Mouse (Mus musculus): Measurements from ENCODE around the gene Hbb-y. TPM values are rescaled to one million over a fixed set of nuclear protein-coding genes. Genes with fewer than 3 reads are reported as not detected.
"Not testable (repeated sequence)": the region's sequence is repeated elsewhere in the genome, so short reads cannot be mapped to it uniquely, and the experiment has no call there.

The Hbb-y gene
- not detected for total RNA-seq (2021)
- long read RNA-seq: 0 reads

DNA sequence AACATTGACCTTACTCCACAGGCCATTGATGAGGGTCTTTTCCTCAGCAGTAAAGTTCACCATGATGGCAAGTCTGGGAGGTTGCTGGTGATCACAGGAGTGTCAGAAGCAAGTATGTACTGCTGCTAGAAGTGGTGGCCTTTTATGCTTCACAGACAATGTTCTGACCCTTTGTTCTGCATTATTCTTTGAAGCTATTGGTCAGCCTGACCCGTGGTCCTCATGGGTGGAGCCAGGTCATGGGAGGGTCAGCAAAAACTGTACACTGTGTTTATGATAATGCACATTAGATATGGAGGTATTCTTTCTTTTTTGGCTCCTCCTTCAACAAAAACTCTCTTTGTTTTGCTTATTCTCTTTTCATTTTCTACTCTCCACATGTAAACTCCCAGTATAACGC, at the start of gene Hbb-y:
Gene Hbb-y (minus strand): TSS at position 127 of the 400 bp plus-strand sequence.
- no peak for DNase-seq (ENCODE audit: low spot score in 2 of 2)

DNA sequence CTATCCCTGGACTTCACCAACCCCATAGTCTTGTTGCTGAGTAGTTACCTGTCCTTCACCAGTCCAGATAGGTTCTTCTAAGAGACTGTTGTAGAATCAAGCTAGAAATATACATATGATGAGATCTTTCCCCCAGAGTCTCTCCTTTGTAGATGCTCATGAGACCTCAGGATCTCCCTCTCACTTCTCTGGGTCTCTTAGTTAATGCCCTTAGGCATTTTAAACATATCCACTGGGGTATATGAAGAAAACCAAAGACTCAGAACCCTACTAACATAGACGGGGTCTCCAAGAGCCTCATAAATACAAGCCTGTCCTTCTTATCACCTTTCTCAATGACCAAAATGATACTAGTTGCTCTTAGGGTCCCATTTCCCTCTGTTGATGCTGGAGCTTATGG, 41.4 kb upstream of the Hbb-y start, which contains the start of gene Olfr64:
Gene Olfr64 (minus strand): TSS at position 101 of the 400 bp plus-strand sequence.
- no peak for DNase-seq (ENCODE audit: low spot score in 2 of 2)

DNA sequence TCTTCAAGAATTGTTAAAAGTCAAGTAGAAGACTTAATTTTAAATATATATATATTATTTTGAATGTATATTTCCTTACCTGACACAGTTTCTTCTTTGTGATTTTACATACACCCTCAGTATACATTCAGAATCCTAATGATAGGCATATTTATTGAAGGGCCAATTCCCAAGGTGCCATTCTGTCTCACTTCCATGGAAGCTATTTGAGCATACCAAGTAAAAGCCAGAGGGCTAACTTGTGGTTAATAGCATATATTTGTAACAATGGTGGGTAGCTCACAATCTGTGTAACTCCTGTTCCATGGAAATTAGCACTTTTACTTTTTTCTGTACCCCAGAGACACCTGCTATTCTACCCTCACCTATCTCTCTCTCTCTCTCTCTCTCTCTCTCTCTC, 33.1 kb upstream of the Hbb-y start, which contains the start of gene Olfr66:
Gene Olfr66 (minus strand): TSS at position 101 of the 400 bp plus-strand sequence.
- DNase-seq (ENCODE audit: low spot score in 2 of 2): no peak

DNA sequence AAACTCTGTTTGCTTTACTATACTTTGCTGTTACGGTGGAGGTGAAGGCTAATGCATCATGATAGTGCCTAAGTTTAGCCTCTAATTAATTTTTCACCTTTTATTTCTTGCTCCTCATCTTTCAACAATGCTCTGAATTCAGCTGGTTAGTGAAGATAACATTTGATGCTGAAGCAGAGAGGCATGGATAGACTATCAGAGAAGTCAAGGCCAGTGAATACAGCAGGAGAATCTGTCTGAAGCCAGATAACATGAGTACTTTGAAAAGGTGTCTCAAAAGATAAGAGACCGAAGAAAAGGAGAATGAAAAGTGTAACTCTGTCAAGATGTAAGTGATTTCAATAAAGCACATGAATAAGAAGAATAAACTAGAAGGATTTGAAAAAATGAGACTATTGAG, 24.1 kb upstream of the Hbb-y start:
- DNase-seq (ENCODE audit: low spot score in 2 of 2): no peak

DNA sequence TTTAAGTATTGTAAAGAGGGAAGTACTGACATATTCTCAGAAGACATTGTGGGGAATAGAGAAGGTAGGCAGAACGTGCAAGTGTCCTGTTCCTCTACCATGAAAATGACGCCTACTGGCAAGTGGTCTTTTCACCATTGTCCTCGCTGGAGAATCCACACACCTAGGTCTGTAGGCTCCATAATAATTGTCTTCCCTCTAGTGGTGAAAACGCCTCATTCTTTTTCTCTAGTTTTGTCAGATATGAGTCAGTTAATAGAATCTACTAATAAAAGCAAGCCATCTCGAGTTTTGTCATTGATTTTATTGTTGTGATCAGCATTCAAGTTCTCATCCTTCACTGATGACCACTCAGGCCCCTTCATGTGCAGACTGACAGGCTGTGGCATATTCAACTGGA, 21.4 kb upstream of the Hbb-y start:
- no peak for DNase-seq (ENCODE audit: low spot score in 2 of 2)

DNA sequence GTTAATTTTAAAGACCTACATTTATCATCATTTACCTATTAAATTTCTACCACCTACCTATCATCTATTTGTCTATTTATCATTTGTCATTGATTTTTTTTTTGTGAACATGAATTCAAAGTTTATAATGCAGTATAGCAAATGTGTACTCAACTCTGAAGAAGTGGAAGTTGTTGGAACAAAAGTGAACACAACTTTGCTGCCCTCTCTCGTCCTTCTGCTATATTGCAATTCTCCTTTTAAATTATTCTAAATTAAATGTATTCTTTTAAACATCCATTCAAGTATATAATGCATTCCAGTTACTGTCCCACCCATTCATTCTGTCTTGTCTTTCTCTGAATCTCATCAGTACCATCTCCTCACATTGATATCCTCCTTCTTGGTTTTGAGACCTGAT, 20.0 kb upstream of the Hbb-y start:
- DNase-seq (ENCODE audit: low spot score in 2 of 2): peak in 1 of 2 experiments; percentile 2

DNA sequence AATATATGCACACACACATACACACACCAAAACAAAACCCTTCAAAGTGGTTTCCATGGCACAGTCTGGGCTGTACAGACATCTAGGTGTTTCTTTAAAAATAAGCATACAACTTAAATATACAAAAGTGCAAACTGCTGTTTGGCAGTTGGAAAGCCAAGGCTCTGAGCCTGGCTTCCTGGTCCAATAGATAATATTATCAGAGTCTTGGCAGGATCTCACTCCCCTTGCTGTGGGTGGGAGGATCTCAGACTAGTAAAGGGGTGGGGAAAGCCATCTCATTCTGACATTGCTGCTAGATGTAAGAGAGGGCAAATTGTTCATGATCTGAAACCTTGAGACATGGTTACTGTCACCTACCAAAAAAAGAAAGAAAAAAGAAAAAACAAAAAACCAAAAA, 17.7 kb upstream of the Hbb-y start:
- DNase-seq (ENCODE audit: low spot score in 2 of 2): no peak

DNA sequence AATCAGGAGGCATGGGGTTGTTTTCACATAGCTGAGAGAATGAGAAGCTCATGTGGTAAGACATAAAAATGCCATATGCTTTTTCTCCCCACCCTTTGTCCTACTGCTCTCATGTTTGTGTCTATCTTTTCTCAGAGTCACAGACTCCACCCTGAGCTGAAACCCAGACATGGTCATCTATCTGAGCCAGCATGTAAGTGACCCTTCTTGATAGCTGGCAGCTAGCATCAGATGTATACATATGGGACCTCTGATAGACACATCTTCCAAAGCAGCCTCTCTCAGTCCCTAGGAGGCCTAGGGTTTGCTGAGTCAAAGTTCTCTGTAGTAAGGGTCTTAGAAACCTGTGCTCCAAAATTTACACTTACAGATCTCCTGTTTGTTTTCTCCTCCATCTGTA, 12.7 kb upstream of the Hbb-y start:
- no peak for DNase-seq (ENCODE audit: low spot score in 2 of 2)

DNA sequence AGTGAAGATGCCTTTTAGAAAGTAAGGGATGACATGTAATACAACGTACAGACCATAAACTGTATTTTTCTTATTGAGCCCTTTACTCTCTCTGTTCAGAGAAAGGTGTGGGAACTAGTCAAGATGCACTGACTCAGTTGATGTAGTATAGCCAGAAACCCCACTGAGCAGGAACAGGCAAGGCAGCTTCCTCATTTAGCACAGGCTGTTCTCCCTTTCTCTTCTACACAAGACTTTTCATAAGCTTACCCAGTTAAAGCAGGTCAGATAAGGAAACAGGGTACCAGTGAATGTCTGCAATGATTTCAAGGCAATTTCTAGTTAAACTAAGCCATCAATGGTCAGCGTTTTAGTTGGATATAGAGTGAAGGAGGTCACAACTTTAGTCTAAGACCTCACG, 8.5 kb upstream of the Hbb-y start:
- no peak for DNase-seq (ENCODE audit: low spot score in 2 of 2)

DNA sequence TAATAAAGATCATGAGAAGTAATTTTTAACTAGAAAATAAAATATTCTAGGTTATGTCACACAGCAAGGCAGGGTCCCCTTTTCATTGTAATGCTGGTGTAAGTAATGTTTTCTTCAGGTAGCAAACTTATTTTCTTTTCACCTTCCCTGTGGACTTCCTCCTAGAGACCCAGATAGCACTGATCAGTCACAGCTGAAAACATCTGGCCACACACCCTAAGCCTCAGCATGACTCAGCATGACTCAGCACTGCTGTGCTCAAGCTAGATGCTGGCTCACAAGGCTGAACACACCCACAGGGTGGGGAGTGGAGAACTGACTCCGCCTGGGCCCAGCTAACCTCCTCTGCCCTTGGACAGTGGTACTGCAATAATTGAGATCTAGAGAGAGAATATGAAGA, 7.8 kb upstream of the Hbb-y start:
- no peak for DNase-seq (ENCODE audit: low spot score in 2 of 2)

DNA sequence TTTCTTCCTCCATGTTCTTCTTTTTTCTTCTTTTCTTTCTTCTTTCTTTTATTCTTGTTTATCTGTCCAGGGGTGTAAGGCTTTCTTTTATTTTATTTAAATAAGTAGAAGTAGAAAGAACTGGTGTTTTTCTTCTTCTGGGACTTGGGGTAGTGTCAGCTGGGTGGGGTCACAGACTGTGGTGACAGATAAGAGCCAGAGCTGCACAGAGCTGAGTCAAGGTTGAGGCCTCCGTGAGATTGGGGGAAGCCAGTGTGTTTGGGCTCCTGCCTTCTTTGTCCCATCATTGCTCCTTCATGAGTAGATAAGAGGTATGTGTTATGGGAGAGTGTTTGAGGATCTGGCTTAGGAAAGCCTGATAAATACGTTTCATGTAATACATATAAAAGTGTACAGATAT, 6.1 kb upstream of the Hbb-y start:
- DNase-seq (ENCODE audit: low spot score in 2 of 2): no peak

DNA sequence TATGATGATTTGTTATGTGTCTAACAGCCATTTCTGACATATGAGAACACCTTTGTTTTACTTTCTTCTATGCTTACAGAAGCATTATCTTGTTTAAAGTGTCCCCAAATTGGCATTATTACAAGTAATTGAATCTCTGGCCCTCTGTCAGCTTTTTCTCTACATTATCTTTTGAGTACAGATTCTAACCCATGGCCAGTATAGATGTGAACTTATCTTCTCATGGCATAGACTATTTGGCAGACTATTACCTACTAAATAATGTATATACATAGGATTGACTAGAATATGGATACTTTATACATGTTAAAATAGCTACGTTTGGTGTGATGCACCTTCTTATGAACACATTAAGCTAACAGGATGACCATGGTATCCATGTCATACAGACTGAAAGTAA, 1.7 kb upstream of the Hbb-y start:
- DNase-seq (ENCODE audit: low spot score in 2 of 2): no peak

DNA sequence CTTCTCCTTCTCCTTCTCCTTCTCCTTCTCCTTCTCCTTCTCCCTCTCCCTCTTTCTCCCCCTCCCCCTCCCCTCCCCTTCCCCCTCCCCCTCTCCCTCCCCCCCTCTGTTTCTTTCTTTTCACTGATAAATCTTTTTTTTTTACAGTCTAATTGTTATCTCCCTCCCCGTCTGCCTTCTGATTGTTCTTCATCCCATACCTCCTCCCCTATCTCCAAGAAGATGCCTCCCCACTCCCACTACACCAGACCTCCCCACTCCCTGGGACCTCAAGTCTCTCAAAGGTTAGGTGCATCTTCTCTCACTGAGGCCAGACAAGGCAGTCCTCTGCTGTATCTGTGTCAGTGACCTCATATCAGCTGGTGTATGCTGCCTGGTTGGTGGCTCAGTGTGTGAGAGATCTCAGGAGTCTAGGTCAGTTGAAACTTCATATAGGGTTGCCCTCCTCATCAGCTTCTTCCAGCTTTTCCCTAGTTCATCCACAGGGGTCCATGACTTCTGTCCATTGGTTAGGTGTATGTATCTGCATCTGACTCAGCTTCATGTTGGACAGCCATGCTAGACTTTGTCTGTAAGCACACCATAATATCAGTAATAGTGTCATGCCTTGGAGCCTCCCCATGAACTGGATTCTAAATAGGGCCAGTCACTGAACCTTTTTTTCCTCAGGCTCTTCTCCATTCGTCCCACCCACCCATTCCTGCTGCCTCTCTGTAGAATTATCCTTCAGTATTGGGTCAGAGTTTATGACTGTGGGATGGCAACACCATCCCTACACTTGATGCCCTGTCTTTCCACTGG, 8.3 kb downstream of the Hbb-y start:
- DNase-seq (ENCODE audit: low spot score in 2 of 2): no peak

DNA sequence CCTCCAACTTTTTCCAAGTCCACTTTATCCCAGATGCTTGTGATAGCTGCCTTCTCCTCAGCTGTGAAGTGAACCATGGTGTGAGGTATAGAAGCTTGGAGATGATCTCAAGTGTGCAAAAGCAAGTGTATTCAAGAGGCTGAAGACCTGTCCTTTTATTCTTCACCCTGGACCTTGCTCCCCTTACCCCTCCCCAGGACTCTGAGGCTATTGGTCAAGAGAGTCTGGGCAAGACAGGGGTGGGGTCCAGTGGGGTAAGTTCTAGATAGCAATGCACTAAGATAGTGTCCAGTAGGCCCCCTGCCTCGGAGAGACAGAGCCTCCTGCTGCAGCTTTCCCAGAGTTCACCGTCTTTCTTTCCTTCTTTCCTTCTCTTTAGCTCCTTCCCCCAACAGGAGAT, 10.0 kb downstream of the Hbb-y start, which contains the start of gene Hbb-bh1:
Gene Hbb-bh1 (minus strand): TSS at position 131 of the 400 bp plus-strand sequence.
- no peak for DNase-seq (ENCODE audit: low spot score in 2 of 2)

DNA sequence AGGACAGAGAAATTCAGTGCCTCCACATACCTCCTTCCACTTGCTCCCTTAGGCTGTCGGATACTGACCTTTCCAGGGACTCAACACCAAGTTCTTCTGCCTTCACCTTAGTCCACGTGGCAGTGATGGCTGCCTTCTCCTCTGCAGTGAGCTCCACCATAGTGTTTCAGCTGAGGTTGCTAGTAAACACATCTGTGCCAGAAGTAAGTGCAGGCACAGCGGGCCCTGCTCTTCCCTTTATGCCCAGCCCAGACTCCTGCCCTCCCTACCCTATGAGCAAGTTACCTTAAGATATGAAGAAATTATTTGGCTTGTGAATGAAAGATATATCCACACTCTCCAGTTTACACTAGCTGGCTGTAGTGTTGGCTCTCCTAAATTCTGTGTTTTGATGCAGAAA, 12.7 kb downstream of the Hbb-y start, which contains the start of gene Hbb-bh2:
Gene Hbb-bh2 (minus strand): TSS at position 253 of the 400 bp plus-strand sequence.
- no peak for DNase-seq (ENCODE audit: low spot score in 2 of 2)

DNA sequence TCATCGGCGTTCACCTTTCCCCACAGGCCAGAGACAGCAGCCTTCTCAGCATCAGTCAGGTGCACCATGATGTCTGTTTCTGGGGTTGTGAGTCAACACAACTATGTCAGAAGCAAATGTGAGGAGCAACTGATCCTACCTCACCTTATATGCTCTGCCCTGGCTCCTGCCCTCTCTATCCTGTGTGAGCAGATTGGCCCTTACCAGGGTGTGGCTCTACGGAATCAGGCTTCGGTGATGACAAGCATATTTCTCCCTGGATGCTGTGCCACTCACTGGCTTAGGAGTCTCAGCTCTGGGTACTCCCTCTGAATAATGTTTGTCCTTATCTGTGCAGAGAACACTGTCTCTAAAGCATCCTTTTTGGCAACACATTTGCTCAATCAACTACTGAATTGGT, 25.2 kb downstream of the Hbb-y start, which contains the start of gene Hbb-bs:
Gene Hbb-bs (minus strand): TSS at position 289 of the 400 bp plus-strand sequence.
- DNase-seq (ENCODE audit: low spot score in 2 of 2): no peak

DNA sequence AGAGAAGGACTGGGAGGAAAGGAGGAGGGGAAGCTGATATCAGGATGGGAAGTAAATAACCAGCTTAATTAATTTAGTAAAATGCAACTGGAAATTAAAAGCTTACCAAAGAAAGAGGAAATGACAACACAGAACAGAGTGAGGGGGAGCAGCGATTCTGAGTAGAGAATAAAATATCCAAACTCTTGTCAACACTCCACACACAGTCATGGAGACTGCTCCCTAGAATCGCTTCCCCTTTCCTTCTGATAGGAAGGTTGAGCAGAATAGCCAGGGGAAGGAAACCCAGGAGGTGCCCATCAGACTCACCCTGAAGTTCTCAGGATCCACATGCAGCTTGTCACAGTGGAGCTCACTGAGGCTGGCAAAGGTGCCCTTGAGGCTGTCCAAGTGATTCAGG, 25.9 kb downstream of the Hbb-y start:
- DNase-seq (ENCODE audit: low spot score in 2 of 2): not testable (repeated sequence)

DNA sequence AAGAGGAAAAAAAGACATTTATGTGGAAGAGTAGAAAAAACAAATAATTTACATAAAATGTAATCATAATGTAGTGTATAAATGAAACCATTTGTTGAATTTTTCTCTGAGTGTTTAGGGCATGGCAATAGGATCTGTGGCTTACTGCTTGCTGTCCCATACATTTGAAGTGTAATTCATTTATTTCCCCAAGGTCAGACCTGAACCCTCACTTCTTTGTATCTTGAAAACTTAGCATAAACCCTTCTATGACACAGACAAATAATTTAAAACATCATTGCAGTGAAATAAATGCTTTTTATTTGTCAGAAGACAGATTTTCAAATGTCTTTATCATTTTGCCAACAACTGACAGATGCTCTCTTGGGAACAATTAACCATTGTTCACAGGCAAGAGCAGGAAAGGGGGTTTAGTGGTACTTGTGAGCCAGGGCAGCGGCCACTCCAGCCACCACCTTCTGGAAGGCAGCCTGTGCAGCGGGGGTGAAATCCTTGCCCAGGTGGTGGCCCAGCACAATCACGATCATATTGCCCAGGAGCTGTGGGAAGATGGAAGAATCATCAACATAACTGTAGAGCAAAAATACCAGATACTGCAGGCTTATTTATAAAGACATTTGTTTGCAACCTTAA, 26.6 kb downstream of the Hbb-y start:
- DNase-seq (ENCODE audit: low spot score in 2 of 2): peak in 1 of 2 experiments; percentile 4

DNA sequence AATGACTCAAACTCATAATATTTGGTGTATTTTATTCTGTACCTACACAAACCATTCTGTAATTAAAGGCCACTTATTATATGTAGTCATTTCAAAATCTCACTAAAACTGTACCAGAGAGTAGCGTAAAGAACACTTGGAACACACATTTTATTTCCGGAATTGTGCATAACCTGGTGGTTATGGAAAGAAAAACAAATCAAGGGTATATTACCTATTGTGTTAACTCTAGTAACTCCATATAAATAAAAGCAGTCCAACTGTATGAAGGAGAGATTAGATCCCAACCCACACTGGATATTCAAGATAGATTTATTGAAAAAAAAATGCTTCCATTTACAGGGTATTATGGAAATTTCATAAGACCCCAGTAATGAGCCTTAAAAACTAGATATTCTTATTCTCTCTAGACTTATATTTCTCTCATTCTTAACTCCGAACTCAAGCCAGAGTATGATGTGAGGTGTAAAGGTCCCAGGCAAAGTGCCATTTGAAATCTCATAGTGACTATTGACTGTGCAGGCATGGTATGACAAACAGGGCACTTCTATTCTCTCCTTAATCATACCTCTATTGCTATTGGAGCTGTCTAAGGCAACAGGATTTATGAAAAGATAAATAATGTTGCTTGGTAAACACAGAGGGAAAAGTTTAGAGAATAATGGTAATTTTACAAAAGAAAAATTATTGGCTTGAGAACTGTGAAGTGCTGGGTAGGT, 27.3 kb downstream of the Hbb-y start:
- DNase-seq (ENCODE audit: low spot score in 2 of 2): no peak

DNA sequence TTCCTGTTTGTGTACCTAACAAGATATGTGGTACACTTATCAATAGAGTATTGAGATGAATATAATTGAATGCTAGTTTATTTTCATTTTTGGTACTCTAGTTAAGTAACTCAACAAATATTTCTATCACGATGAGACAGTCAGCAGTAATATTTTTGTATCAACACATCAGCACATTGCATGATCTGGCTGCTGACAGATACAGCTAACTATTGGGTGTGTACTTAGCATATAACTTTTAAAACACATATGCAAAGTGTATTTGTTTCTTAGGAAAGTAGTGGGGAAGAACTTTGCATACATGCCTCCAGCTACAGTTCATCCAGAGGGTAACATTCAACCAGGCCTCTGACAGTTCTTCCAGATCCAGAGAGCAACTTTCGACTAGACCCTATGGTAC, 28.4 kb downstream of the Hbb-y start:
- DNase-seq (ENCODE audit: low spot score in 2 of 2): no peak

DNA sequence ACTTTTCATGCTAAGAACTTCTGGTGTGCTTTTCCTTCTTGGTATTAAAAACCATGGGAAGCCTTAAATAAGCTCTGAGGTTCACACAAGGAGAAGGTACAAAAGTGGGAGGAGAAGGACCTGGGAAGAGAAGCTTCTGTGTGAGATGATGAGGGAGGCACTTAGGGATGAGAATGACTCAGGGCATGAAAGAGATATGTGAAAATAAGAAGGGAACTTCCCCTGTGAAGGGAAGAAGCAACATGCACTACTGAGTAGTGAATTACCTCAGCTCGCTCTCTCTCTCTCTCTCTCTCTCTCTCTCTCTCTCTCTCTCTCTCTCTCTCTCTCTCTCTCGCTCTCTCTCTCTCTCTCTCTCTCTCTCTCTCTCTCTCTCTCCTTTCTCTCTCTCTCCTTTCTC, 37.9 kb downstream of the Hbb-y start:
- not testable (repeated sequence) for DNase-seq (ENCODE audit: low spot score in 2 of 2)

DNA sequence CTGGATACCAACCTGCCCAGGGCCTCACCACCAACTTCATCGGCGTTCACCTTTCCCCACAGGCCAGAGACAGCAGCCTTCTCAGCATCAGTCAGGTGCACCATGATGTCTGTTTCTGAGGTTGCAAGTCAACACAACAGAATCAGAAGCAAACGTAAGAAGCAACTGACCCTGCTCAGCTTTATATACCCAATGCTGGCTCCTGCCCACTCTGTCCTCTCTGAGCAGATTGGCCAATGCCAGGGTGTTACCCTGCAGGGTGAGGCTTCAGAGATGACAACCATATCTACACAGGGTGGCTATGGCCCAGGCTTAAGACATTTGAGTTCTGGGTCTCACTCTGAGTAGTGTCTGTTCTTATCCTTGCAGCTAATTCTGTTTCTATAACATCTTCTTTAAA, 39.2 kb downstream of the Hbb-y start, which contains the start of gene Hbb-bt:
Gene Hbb-bt (minus strand): TSS at position 231 of the 400 bp plus-strand sequence.
- DNase-seq (ENCODE audit: low spot score in 2 of 2): no peak
